Mouse (Mus musculus): ENCODE results near the gene Itpkc. TPM values are rescaled to one million over a fixed set of nuclear protein-coding genes. Genes with fewer than 3 reads are reported as not detected.
"Not testable (repeated sequence)": the region's sequence is repeated elsewhere in the genome, so short reads cannot be mapped to it uniquely, and the experiment has no call there.

Gene Itpkc
- polyA plus RNA-seq, 1 experiment from 2014 or later, result 8.3 TPM

- no peak overlapping the region for H3K27ac ChIP-seq (ENCODE audit: low read depth, low read length)
- H3K4me1 ChIP-seq (ENCODE audit: control insufficient read depth, insufficient read depth, low read length), result no peaks in the 10 kb centered on the region
- H3K36me3 ChIP-seq (ENCODE audit: control insufficient read depth, insufficient read depth, low read length), result peaks cover 2% of the 10 kb centered on the region; the same call in 1 of the 2 replicates
- H3K9ac ChIP-seq (ENCODE audit: low read length), result no peak overlapping the region
- no peak for ATAC-seq (ENCODE audit: insufficient read depth, low FRiP score, low TSS enrichment)
- no peak overlapping the region for H3K4me2 ChIP-seq (ENCODE audit: low read depth)
- DNase-seq (ENCODE audit: low spot score), result no peak
- 94% methylated on average over 5 of the region's 5 CpGs for WGBS
- no peaks in the 10 kb centered on the region for H3K9me3 ChIP-seq (ENCODE audit: control insufficient read depth, low read length)
- H3K4me3 ChIP-seq (ENCODE audit: low read depth, low read length), result no peak overlapping the region
- no peaks in the 10 kb centered on the region for H3K27me3 ChIP-seq (ENCODE audit: control insufficient read depth, insufficient read depth, low read length)
Observed at GRCm38 (mm10) chr7:27249928-27250327, 21.5 kb upstream of the Itpkc start.

GRCm38 (mm10) chr7:27249146-27249545 lies 20.7 kb upstream of the Itpkc start:
- H3K9ac ChIP-seq (ENCODE audit: low read length), result no peak overlapping the region
- DNase-seq (ENCODE audit: low spot score) (no peak), ATAC-seq (ENCODE audit: insufficient read depth, low FRiP score, low TSS enrichment) (no peak)
- H3K4me2 ChIP-seq (ENCODE audit: low read depth), result no peak overlapping the region
- H3K36me3 ChIP-seq (ENCODE audit: control insufficient read depth, insufficient read depth, low read length), result 0 out of 2 replicates have a peak, but pooled peaks cover 2% of the 10 kb centered on the region
- no peaks in the 10 kb centered on the region for H3K27me3 ChIP-seq (ENCODE audit: control insufficient read depth, insufficient read depth, low read length)
- no peaks in the 10 kb centered on the region for H3K9me3 ChIP-seq (ENCODE audit: control insufficient read depth, low read length)
- no peak overlapping the region for H3K4me3 ChIP-seq (ENCODE audit: low read depth, low read length)
- H3K4me1 ChIP-seq (ENCODE audit: control insufficient read depth, insufficient read depth, low read length), result no peaks in the 10 kb centered on the region
- no peak overlapping the region for H3K27ac ChIP-seq (ENCODE audit: low read depth, low read length)
- 79% methylated on average over 2 of the region's 2 CpGs for WGBS

GRCm38 (mm10) chr7:27244088-27244487 lies 15.6 kb upstream of the Itpkc start:
- H3K4me1 ChIP-seq (ENCODE audit: control insufficient read depth, insufficient read depth, low read length), result not testable (repeated sequence)

GRCm38 (mm10) chr7:27243211-27243610 lies 14.8 kb upstream of the Itpkc start:
- DNase-seq (ENCODE audit: low spot score) (no peak), ATAC-seq (ENCODE audit: insufficient read depth, low FRiP score, low TSS enrichment) (no peak)
- H3K27me3 ChIP-seq (ENCODE audit: control insufficient read depth, insufficient read depth, low read length), result no peaks in the 10 kb centered on the region
- H3K4me3 ChIP-seq (ENCODE audit: low read depth, low read length), result no peak overlapping the region
- WGBS, result 70% methylated on average over 8 of the region's 8 CpGs
- H3K4me2 ChIP-seq (ENCODE audit: low read depth), result no peak overlapping the region
- no peak overlapping the region for H3K9ac ChIP-seq (ENCODE audit: low read length)
- H3K36me3 ChIP-seq (ENCODE audit: control insufficient read depth, insufficient read depth, low read length), result peaks cover 2% of the 10 kb centered on the region; the same call in 1 of the 2 replicates
- H3K27ac ChIP-seq (ENCODE audit: low read depth, low read length), result no peak overlapping the region
- no peaks in the 10 kb centered on the region for H3K9me3 ChIP-seq (ENCODE audit: control insufficient read depth, low read length)
- H3K4me1 ChIP-seq (ENCODE audit: control insufficient read depth, insufficient read depth, low read length), result no peaks in the 10 kb centered on the region

More at GRCm38 (mm10) chr7:27244088-27244487, 15.6 kb upstream of the Itpkc start:
- not testable (repeated sequence) for H3K4me3 ChIP-seq (ENCODE audit: low read depth, low read length); H3K9me3 ChIP-seq (ENCODE audit: control insufficient read depth, low read length); H3K36me3 ChIP-seq (ENCODE audit: control insufficient read depth, insufficient read depth, low read length); H3K9ac ChIP-seq (ENCODE audit: low read length); DNase-seq (ENCODE audit: low spot score); H3K4me2 ChIP-seq (ENCODE audit: low read depth); ATAC-seq (ENCODE audit: insufficient read depth, low FRiP score, low TSS enrichment); H3K27ac ChIP-seq (ENCODE audit: low read depth, low read length); H3K27me3 ChIP-seq (ENCODE audit: control insufficient read depth, insufficient read depth, low read length)
- WGBS, result 87% methylated on average over 2 of the region's 2 CpGs

- no peak overlapping the region for H3K4me3 ChIP-seq (ENCODE audit: low read depth, low read length)
- no peak for DNase-seq (ENCODE audit: low spot score)
- no peak overlapping the region for H3K27ac ChIP-seq (ENCODE audit: low read depth, low read length)
- H3K4me2 ChIP-seq (ENCODE audit: low read depth), result no peak overlapping the region
- H3K4me1 ChIP-seq (ENCODE audit: control insufficient read depth, insufficient read depth, low read length), result peaks cover 3% of the 10 kb centered on the region; the same call in 1 of the 2 replicates
- no peaks in the 10 kb centered on the region for H3K27me3 ChIP-seq (ENCODE audit: control insufficient read depth, insufficient read depth, low read length)
- H3K9ac ChIP-seq (ENCODE audit: low read length), result no peak overlapping the region
- ATAC-seq (ENCODE audit: insufficient read depth, low FRiP score, low TSS enrichment), result no peak
- 91% methylated on average over 5 of the region's 5 CpGs for WGBS
- H3K9me3 ChIP-seq (ENCODE audit: control insufficient read depth, low read length), result no peaks in the 10 kb centered on the region
- no peaks in the 10 kb centered on the region; the same call in 1 of the 2 replicates for H3K36me3 ChIP-seq (ENCODE audit: control insufficient read depth, insufficient read depth, low read length)
Observed at GRCm38 (mm10) chr7:27238568-27238967, 10.1 kb upstream of the Itpkc start.

GRCm38 (mm10) chr7:27237527-27237926 lies 9.1 kb upstream of the Itpkc start:
- peaks cover 4% of the 10 kb centered on the region; the same call in 1 of the 2 replicates for H3K4me1 ChIP-seq (ENCODE audit: control insufficient read depth, insufficient read depth, low read length)
- H3K27ac ChIP-seq (ENCODE audit: low read depth, low read length), result no peak overlapping the region
- H3K9ac ChIP-seq (ENCODE audit: low read length), result no peak overlapping the region
- DNase-seq (ENCODE audit: low spot score) (no peak), ATAC-seq (ENCODE audit: insufficient read depth, low FRiP score, low TSS enrichment) (no peak)
- H3K36me3 ChIP-seq (ENCODE audit: control insufficient read depth, insufficient read depth, low read length), result no peaks in the 10 kb centered on the region; the same call in 1 of the 2 replicates
- H3K4me2 ChIP-seq (ENCODE audit: low read depth), result no peak overlapping the region
- H3K4me3 ChIP-seq (ENCODE audit: low read depth, low read length), result no peak overlapping the region
- H3K9me3 ChIP-seq (ENCODE audit: control insufficient read depth, low read length), result no peaks in the 10 kb centered on the region
- H3K27me3 ChIP-seq (ENCODE audit: control insufficient read depth, insufficient read depth, low read length), result no peaks in the 10 kb centered on the region
- WGBS, result 87% methylated on average over 2 of the region's 2 CpGs

- WGBS, result 90% methylated on average over 2 of the region's 2 CpGs
- Histone ChIP-seq H3K4me1 (ENCODE audit: control insufficient read depth, insufficient read depth, low read length) (peaks cover 4% of the 10 kb centered on the region; the same call in 1 of the 2 replicates), H3K27ac (ENCODE audit: low read depth, low read length) (no peak overlapping the region), H3K27me3 (ENCODE audit: control insufficient read depth, insufficient read depth, low read length) (no peaks in the 10 kb centered on the region), H3K9me3 (ENCODE audit: control insufficient read depth, low read length) (no peaks in the 10 kb centered on the region), H3K4me2 (ENCODE audit: low read depth) (no peak overlapping the region), H3K4me3 (ENCODE audit: low read depth, low read length) (no peak overlapping the region), H3K9ac (ENCODE audit: low read length) (no peak overlapping the region), H3K36me3 (ENCODE audit: control insufficient read depth, insufficient read depth, low read length) (no peaks in the 10 kb centered on the region; the same call in 1 of the 2 replicates)
- ATAC-seq (ENCODE audit: insufficient read depth, low FRiP score, low TSS enrichment) (no peak), DNase-seq (ENCODE audit: low spot score) (no peak)
Observed at GRCm38 (mm10) chr7:27235726-27236125, 7.3 kb upstream of the Itpkc start.

GRCm38 (mm10) chr7:27233300-27233699 lies 4.8 kb upstream of the Itpkc start:
- Histone ChIP-seq H3K9me3 (ENCODE audit: control insufficient read depth, low read length) (no peaks in the 10 kb centered on the region), H3K36me3 (ENCODE audit: control insufficient read depth, insufficient read depth, low read length) (no peaks in the 10 kb centered on the region), H3K27me3 (ENCODE audit: control insufficient read depth, insufficient read depth, low read length) (no peaks in the 10 kb centered on the region), H3K27ac (ENCODE audit: low read depth, low read length) (peak overlapping the region; percentile 3), H3K4me3 (ENCODE audit: low read depth, low read length) (peak overlapping the region; percentile 43), H3K4me2 (ENCODE audit: low read depth) (peak overlapping the region; percentile 42), H3K4me1 (ENCODE audit: control insufficient read depth, insufficient read depth, low read length) (peaks cover 4% of the 10 kb centered on the region; the same call in 1 of the 2 replicates), H3K9ac (ENCODE audit: low read length) (peak overlapping the region; percentile 52)
- peak; percentile 45 for ATAC-seq (ENCODE audit: insufficient read depth, low FRiP score, low TSS enrichment)
- no peak for DNase-seq (ENCODE audit: low spot score)
- 5% methylated on average over 5 of the region's 6 CpGs for WGBS

- H3K27ac ChIP-seq (ENCODE audit: low read depth, low read length), result peak within 1 kb of the TSS; percentile 64
- under 1% methylated on average over 25 of the region's 25 CpGs for WGBS
- H3K36me3 ChIP-seq (ENCODE audit: control insufficient read depth, insufficient read depth, low read length), result no peaks in the 10 kb centered on the region
- no peaks in the 10 kb centered on the region for H3K9me3 ChIP-seq (ENCODE audit: control insufficient read depth, low read length)
- no peaks in the 10 kb centered on the region for H3K27me3 ChIP-seq (ENCODE audit: control insufficient read depth, insufficient read depth, low read length)
- DNase-seq (ENCODE audit: low spot score) (peak; percentile 97), ATAC-seq (ENCODE audit: insufficient read depth, low FRiP score, low TSS enrichment) (peak; percentile 92)
- peaks cover 4% of the 10 kb centered on the region; the same call in 1 of the 2 replicates for H3K4me1 ChIP-seq (ENCODE audit: control insufficient read depth, insufficient read depth, low read length)
- peak within 1 kb of the TSS; percentile 52 for H3K9ac ChIP-seq (ENCODE audit: low read length)
- peak within 1 kb of the TSS; percentile 42 for H3K4me2 ChIP-seq (ENCODE audit: low read depth)
- peak within 1 kb of the TSS; percentile 43 for H3K4me3 ChIP-seq (ENCODE audit: low read depth, low read length)
Observed at GRCm38 (mm10) chr7:27232781-27233281, 4.4 kb upstream of the Itpkc start, which contains the start of gene Coq8b. Coq8b (plus strand) TSS chr7:27233023.
